Mouse (Mus musculus) T-helper 1 cell (primary cell): ENCODE data around the gene Stard3.

Experiments used
- in situ Hi-C: fragments of 300-600 bp; cut with MboI, MseI; formaldehyde crosslinking; loops from one replicate; pipeline ENCODE4 v1.15.1; 2025; ENCODE audit warnings: high pct_unique_total_duplicates

The Stard3 gene

GRCm38 (mm10) chr11:98358161-98359083, at the start of gene Stard3:
Stard3 (plus strand) TSS chr11:98358368.
- in situ Hi-C loops, result no loop called here

DNA sequence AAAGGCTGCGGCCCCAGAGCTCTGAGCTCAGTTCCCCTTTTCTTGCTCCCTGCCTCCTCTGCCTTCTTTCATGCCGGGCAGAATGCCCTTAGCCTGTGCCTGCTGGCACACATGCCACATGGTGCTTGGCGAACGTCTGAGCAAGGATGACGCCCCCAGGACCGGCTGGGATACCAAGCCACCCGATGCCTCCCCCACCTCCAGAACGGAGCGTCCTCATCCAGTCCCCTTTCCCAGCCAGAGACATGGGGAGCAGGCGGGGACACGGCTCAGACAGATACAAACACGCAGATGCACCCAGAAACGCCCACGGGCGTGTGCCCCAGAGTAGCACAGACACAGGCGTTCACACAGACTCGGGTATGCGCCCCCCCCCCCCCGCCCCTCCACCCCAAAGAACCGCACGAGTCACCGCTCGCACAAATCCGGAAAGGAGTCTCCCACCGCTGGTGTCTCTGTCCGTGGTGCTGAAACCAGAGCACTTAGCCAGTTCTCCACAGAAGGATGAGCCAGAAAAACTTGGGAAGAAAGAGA, 44.3 kb upstream of the Stard3 start:
- in situ Hi-C loops, result no loop called here

GRCm38 (mm10) chr11:98317479-98317878, 40.7 kb upstream of the Stard3 start:
- in situ Hi-C loops, result no loop called here

- in situ Hi-C loops, result no loop called here
Observed at GRCm38 (mm10) chr11:98318421-98319116, 39.6 kb upstream of the Stard3 start.

DNA sequence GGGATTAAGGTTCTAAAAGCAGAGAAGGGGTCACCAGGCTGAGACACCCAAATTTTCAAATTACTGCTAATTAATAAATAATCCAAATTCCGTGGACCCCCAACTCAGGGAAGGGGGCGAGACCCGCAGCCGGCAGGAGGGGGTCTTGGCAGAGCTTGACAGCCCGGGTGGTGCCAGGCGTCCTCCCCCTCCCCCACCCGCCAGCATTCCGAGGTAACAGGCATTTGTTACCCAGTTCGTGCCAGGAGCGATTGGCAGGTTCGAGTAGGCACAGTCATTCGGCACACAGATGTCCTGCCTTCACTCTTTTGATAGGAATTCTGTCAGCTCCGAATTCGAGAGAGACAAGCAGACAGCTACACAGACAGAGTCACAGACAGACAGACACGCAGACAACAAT, 39.0 kb upstream of the Stard3 start:
- in situ Hi-C loops, result no loop called here

- in situ Hi-C loops, result no loop called here
Observed at GRCm38 (mm10) chr11:98319544-98319943, 38.6 kb upstream of the Stard3 start.

DNA sequence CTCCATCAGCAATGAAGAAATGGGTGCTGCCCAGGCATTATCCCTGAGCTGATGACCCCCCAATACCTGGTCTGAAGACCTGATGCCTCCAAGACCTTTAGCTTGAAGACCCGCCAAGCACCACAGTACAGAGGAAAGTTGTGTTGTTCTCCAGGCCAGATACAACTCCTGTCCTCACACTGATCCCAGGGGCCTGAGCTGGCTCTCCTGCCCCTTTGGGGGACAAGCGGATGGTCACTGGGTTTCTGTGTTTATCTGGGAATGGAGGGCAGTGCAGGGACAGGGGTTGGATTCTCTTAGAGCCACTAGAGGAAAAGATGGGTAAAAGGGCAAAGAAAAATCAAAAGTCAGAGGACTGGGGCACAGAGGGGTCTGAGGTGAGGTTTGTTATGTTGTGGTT, 38.2 kb upstream of the Stard3 start:
- in situ Hi-C loops, result no loop called here

DNA sequence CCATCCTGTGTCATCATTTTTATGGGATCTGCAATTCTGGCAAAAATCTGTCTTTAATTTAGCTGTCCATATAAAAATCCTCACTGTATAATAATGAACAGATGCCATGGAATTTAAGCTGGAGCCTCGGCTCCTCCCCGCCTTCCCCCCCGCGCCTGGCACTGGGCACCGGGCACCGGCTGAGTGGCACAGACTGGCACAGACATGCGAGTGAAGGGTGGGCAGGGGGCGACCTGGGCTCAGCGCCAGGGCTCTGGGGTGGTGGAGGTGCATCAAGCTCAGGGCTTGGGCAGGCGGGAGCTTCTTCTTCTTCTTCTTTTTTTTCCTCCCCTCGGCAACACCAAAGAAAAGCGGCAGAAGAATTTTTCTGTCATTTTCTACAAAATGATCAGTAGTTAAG, 37.8 kb upstream of the Stard3 start:
- in situ Hi-C loops, result no loop called here

DNA sequence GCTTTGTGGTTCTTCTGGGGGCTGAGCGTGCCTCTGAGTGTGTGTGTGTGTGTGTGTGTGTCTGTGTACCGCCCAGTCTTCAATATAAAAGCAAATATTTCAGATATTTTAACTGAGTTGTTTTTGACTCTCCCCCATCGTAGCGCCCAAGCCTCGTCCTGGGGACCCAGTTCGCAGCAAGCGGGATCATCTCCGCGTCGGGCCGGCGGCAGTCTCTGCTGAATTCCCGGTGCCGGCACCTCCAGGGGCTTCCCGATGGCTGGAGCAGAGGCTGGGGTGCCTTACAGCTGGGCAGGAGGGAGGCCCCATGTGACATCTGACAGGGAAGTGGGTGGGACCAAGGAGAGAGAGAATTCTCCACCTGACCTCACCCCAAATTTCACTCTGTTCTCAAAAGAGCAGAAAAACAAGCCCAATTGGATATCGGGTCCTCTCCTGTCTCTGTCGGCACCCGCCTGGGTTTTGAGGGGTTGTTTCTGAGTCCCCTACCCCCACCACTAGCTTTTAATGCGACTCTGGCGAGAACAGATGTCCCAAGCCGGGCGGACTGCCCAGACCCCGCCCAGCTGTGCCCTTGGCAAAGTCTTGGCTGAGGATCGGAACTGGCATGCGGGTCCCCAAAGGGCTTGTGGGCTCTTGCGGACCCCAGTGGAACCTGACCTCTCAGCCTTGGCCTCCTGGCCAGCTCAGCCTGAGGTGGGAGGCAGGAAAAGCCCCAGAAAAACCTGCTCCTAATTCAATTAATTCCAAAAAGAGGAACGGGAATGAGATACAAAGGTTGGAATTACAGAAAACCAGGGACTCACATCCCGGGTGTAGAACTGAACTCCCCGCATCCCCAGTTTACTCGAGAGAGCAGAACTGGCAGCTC, 37.1 kb upstream of the Stard3 start:
- in situ Hi-C loops, result no loop called here

- in situ Hi-C loops, result no loop called here
Observed at GRCm38 (mm10) chr11:98321677-98322003, 36.5 kb upstream of the Stard3 start.

GRCm38 (mm10) chr11:98322159-98322558, 36.0 kb upstream of the Stard3 start:
- in situ Hi-C loops, result no loop called here

DNA sequence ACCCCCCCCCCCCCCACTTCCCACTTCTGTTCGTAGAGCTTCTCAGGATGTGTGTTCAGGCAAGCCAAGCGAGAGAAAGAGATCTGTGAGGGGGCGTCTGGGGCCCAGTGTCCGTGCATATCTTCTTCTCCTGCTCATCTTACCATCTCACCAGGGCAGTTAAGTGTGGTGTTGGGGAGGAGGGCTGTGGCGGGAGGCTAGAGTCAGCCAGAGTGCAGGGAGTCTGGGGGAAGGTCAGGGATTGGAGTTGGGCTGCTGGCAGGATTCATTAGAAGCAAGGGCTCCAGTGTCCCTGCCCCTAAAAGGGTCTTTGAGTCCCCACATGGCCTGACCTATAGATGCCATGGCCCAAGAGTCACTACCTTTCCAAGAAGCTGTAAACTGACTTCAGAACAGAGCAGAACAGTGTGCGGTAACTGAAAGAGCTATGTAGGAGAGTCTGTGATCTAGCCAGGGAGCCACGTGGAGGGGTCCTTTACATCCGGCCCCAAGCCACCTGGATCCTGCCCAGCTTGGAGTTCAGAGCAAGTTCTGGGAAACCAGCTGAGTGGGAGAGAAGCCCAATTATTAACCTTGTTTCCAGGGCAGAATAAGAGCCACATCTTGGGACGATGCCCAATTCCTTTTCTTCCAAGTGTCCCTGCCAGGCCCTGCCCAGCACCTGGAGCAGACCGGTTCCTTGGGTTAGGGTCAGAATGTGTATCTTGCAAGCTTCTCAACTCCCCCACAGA, 34.9 kb upstream of the Stard3 start:
- in situ Hi-C loops, result no loop called here

GRCm38 (mm10) chr11:98323933-98324332, 34.2 kb upstream of the Stard3 start:
- in situ Hi-C loops, result no loop called here

- in situ Hi-C loops, result no loop called here
Observed at GRCm38 (mm10) chr11:98325191-98325820, 32.9 kb upstream of the Stard3 start.

- in situ Hi-C loops, result no loop called here
Observed at GRCm38 (mm10) chr11:98325821-98326218, 32.3 kb upstream of the Stard3 start.

DNA sequence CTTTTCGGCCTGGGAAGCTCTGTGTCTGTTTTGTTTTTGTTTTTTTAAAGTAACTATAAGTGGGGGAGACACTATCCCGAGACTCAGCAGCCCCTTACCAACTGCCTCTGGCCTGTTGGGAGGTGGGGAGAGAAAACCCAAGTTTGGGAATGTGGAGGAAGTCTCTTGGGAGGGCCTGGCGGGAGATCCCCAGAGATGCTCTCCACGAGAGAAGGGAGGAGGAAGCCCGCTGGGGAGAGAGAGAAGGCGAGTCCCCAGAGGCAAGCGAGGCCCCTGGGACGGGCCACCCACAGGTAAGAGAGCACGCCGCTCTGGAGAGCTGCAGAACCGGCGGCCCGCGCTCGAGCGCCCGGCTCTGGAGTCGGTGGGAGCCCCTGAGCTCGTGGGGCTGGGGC, 31.4 kb upstream of the Stard3 start:
- in situ Hi-C loops, result no loop called here

DNA sequence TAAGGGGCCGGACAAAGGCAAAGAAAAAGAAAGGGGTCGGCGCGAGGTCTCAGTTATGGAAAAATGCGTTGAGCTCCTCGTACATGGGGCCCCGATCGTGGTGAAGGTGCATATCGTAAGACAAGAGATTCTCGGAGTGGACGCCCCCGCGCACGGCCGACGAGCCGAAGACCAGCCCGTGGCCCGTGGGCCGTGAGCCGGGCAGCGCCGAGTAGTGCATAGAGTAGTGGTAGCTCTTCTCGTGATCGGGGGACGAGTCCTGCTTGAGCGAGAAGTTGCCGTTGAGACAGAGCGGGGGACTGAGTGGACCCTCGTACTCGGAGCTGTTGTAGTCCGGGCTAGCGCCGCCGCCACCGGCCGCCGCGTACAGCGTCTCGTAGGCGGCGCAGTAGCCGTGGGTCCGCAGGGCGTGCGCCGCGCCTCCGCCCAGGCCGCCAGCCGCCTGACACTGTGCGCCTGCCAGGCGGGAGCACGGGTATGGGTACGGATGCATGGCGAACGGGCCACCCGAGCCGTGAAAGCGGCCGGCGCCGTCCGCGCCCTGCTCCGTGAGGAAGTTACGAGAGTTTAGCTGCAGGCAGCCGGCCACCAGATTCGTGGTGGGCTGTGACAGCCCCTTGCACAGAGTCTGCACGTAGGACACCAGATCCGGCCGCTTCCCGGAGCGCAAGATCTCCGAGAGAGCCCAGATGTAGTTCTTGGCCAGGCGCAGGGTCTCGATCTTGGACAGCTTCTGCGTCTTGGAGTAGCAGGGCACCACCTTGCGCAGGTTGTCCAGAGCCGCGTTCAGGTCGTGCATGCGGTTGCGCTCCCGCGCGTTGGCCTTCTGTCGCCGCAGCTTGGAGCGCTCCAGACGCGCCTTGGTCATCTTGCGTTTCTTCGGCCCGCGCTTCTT, 30.8 kb upstream of the Stard3 start:
- in situ Hi-C loops, result no loop called here

DNA sequence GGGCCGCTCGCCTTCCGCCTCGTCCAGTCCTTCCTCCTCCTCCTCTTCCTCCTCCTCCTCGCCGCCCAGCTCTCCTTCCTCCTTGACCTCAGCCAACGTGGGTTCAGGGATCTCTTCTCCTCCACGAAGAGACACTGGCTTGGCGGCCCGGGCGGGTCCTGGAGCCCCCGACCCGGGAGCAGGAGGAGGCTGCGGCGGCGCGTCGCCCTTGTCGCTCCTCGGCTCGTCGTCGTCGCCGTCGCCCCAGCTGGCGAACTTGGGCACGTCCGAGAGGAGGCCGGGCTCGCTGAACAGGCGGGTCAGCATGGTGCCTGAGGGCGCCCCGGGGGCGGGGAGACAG, 30.2 kb upstream of the Stard3 start:
- in situ Hi-C loops, result no loop called here

DNA sequence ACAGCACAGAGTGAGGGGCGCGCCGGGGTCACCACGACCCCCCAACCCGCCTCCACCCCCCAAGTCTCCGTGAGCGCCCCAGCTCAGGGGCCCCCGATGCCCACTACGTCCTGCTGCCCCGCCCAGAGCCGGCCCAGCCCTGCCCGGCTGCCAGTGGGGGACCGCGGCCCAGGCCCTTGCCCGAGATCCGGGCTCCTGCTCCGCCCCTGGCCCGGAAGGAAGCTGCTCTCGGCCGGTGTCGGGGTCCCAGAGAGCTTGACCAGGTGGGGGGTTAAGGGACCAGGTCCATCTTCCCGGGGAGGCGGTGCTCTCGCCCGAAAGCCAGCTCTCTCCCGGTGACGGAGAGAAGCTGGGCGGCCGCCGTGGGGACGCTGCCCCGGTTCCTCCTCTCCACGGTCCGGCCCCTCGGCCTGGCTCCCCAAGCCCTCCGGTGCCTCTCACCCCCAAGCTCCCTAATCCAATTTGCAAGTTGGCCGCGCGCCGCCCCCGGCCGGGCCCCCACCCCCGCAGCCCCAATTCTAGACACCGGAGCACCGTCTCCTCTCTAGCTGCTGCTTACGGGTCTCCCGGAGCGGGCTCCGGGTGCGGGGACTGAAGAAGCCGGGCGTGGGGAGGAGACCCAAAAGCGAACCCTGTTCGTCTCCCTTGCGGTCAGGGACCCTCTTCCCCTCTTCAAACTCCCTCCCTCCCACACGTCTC, 29.6 kb upstream of the Stard3 start:
- in situ Hi-C loops, result no loop called here
